Mouse (Mus musculus) cerebellum, adult 2 months (tissue): ENCODE results near the gene Cyren. TPM values are rescaled to one million over a fixed set of nuclear protein-coding genes. Genes with fewer than 3 reads are reported as not detected.

ENCODE experiments used
- DNase-seq, 2 experiments: peaks; one replicate each; pipeline ENCODE4 v3.0.0; 2021
- H3K27ac ChIP-seq: fragments of 200-500 bp; 2 replicates; pipeline ENCODE4 v1.5.1; 2012; ENCODE audit warnings: low read length, control low read depth, inconsistent platforms; ENCODE audit not compliant: insufficient read depth
- H3K27me3 ChIP-seq: fragments of 200-500 bp; 2 replicates; pipeline ENCODE4 v1.6.1; 2012; ENCODE audit warnings: inconsistent platforms, mild to moderate bottlenecking, low read length, moderate library complexity; ENCODE audit not compliant: control insufficient read depth, insufficient read depth
- H3K4me1 ChIP-seq: fragments of 200-500 bp; 2 replicates; pipeline ENCODE4 v1.6.1; 2011; ENCODE audit warnings: low read length; ENCODE audit not compliant: control insufficient read depth, insufficient read depth
- H3K4me3 ChIP-seq: fragments of 200-500 bp; replicated peaks from 2 replicates; pipeline ENCODE3; 2011; ENCODE audit warnings: mild to moderate bottlenecking, low read depth, low read length, control low read depth; ENCODE audit not compliant: insufficient read depth
- CTCF ChIP-seq: fragments of 200-500 bp; IDR thresholded peaks from 2 replicates; pipeline ENCODE4 v1.5.1; 2011; ENCODE audit warnings: low read depth, mild to moderate bottlenecking, control low read depth, low read length, moderate library complexity, borderline replicate concordance; ENCODE audit not compliant: insufficient read depth
- POLR2A ChIP-seq: fragments of 200-500 bp; IDR thresholded peaks from 2 replicates; pipeline ENCODE4 v1.6.1; 2011; ENCODE audit warnings: low read length, control low read depth, borderline replicate concordance; ENCODE audit not compliant: insufficient read depth
- WGBS: fragments of 180-500 bp; shearing (Covaris S2); methylation state at CpG from one replicate; pipeline ENCODE4 v1.1.7; 2018; 5-methylcytosine and 5-hydroxymethylcytosine counted together
- polyA plus RNA-seq: library from polyadenylated mRNA; depleted of rRNA; stranded (reverse); fragments of >200 nt; gene quantifications from 2 replicates; pipeline ENCODE4 v1.2.3, GENCODE M21; 2012; rRNA removed

The Cyren gene
- polyA plus RNA-seq, 1 experiment: 4.9 TPM

DNA sequence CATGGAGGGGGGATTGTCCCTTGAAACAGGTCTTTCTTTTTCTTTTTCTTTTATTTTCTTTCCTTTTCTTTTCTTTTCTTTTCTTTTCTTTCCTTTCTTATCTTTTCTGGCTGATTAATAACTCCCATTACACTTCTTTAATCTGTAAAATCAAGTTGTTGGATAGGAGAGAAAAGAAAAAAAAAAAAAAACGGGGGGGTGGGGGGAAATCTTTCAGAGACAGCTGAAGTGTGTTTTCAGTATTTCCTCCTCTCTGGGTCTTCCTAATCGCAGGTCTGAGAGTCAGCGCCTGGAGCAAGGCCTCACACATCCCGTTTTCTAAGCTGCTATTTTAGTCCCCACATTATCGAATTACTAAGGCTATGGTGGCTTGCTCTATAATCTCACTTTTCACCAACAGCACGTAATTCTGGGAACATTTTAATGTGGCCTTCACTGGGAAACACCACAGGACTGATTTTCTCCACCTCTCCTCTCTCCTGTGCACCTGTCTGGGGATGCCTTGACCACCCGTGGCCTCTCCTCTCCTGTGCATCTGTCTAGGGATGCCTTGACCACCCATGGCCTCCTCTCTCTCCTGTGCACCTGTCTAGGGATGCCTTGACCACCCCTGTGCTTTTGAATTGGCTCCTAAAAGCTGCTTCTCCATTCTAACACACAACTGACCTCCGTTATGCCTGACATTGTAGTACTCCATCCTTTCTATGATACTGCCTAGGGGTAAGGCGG, 13.9 kb downstream of the Cyren start:
- H3K27me3 ChIP-seq: no peaks in the 10 kb centered on the region
- no peak overlapping the region for H3K27ac ChIP-seq
- no peak overlapping the region for H3K4me3 ChIP-seq
- TF ChIP-seq POLR2A (no peak), CTCF (no peak)
- WGBS: 74% methylated on average over 9 of the region's 9 CpGs
- H3K4me1 ChIP-seq: no peaks in the 10 kb centered on the region
- no peak for DNase-seq

DNA sequence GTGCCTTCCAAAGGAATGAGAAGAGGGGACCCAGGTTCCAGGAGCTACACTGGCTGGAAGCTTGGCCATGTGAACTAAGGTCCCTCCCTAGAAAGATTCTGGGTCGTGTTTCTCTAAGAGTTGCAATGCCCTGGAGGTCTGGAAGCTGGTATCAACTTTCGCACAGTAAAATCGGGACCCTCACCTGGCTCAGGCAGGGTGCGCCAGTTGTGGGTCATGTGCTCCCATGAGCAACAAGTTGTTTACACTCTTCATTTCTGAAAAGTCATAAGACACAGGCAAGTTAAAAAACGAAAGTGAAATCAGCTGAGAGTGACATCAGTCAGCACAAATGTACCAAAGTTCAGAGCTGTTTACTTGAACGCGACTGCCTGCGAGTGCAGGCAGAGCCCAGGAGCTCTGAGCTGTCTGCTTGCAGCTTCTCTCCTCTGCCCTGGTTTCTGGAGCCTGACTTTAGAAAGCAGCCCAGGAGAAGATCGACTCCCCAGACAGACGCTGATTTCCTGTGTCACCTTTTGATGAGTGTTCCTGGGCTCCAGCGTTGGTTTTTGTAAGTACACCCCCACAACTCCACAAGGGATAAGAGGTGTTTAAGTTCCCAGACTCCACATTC, 15.0 kb downstream of the Cyren start, which contains the start of gene Tmem140:
TSS of gene Tmem140 (plus strand) at position 356 of the 613 bp plus-strand sequence.
- DNase-seq: no peak
- H3K4me1 ChIP-seq: no peaks in the 10 kb centered on the region
- 66% methylated on average over 11 of the region's 11 CpGs for WGBS
- H3K27me3 ChIP-seq: no peaks in the 10 kb centered on the region
- H3K4me3 ChIP-seq: no peak within 1 kb of the TSS
- H3K27ac ChIP-seq: no peak within 1 kb of the TSS
- TF ChIP-seq CTCF (no peak), POLR2A (no peak)

DNA sequence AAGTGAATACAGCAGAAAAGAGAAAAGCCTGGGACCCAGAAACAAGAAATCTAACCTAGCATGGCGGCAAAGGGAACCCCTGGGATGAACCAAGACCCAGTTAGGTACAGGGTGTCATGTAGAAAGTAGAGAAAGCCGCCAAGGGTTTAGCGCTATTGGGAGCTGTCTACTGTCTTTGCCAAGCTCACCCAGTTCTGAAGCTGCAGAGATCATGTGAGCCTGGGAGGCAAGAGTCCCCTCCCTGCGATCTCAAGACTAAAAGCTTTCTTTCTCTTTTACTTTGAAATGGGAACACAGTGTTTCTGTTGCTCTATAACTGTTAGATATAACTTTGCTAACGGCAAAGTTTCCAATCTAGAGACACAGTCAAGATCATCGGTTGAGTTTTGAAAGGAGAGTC, 15.5 kb downstream of the Cyren start:
- 91% methylated on average over 6 of the region's 6 CpGs for WGBS
- Histone ChIP-seq H3K4me1 (no peaks in the 10 kb centered on the region), H3K27me3 (no peaks in the 10 kb centered on the region), H3K27ac (no peak overlapping the region), H3K4me3 (no peak overlapping the region)
- DNase-seq: no peak
- TF ChIP-seq CTCF: no peak
- TF ChIP-seq POLR2A: no peak

DNA sequence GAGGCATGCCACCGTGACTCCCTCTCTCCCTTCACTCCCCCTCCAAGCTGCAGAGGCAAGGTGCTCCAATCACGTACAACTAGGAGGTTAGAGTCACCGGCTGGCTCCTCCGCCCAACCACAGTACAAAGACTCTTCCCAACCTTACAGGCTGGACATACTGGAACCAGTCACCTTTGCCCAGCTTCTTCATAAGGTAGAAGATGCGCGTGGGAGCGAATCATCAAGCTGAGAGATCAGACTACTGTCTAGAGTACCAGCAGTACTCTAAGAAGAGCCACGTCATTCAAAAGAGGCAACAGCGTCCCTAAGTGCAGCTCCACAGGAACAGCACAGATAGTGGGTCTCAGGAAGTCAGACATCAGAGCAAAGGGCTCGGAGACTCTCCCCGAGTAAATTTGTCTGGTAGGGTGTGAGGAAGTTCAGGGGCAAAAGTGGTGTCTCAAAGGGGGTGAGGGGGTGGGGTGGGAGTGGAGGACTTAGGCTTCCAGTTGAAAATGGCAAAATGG, 16.3 kb downstream of the Cyren start:
- H3K27ac ChIP-seq: no peak overlapping the region
- WGBS: 90% methylated on average over 11 of the region's 11 CpGs
- H3K27me3 ChIP-seq: no peaks in the 10 kb centered on the region
- TF ChIP-seq CTCF (no peak), POLR2A (no peak)
- DNase-seq: no peak
- no peaks in the 10 kb centered on the region for H3K4me1 ChIP-seq
- no peak overlapping the region for H3K4me3 ChIP-seq

DNA sequence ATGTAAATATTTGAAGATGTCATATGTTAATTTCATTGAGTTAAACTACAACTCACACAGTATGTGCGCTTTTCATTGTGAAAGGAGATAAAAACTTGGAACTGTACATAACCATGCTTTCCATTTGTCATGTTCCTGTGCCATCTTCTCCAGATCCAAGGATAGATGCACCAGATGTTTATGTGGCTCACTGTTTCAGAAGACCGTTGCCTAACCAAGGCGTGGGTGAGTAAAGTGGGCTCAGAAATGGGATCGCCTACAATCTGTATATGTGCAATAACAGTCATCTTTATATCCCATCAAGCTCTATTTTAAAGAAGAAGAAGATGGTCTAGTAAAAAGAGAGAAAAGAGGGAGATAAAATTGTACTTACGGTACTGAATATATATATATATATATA, 45.5 kb downstream of the Cyren start:
- DNase-seq: no peak
- no peak for TF ChIP-seq POLR2A
- no peak for TF ChIP-seq CTCF

DNA sequence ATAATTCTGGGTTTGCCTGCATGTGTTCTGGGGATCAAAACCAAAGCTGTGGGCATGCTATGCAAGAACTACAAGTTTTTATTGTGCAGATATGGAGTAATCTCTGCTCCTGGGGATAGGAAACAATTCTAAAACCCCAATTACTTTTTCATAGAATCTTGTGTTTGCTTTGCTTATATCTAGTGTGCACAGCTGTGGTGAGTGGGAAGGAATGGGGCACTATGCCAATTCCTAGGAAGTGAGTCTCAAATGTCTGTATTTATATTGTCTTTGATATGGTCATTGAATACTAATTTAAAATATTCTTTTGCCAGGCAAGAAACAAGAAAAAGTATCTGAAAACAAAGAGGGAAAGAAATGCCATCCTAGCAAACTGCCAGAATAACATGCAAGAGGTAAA, 53.5 kb downstream of the Cyren start:
- no peaks in the 10 kb centered on the region for H3K4me1 ChIP-seq
- no peak overlapping the region for H3K27ac ChIP-seq
- TF ChIP-seq POLR2A: no peak
- no peaks in the 10 kb centered on the region for H3K27me3 ChIP-seq
- no peak overlapping the region for H3K4me3 ChIP-seq
- DNase-seq: no peak

More for the DNA sequence above, 45.5 kb downstream of the Cyren start:
- no peak overlapping the region for H3K4me3 ChIP-seq
- H3K27me3 ChIP-seq: no peaks in the 10 kb centered on the region
- no peaks in the 10 kb centered on the region for H3K4me1 ChIP-seq
- WGBS: 96% methylated on average over 5 of the region's 5 CpGs
- H3K27ac ChIP-seq: no peak overlapping the region

Other genes with a start within 250 kb of the Cyren start
- gene Agbl3, start 97.6 kb downstream of the Cyren start, polyA plus RNA-seq: 15.9 and 16.4 TPM in 2 replicates
- gene Tmem140, start 14.9 kb downstream of the Cyren start, polyA plus RNA-seq: 1.4 and 1.8 TPM in 2 replicates
- gene Wdr91, start 32.8 kb upstream of the Cyren start, polyA plus RNA-seq: 26.7 and 28.0 TPM in 2 replicates
- gene Stra8, start 42.1 kb upstream of the Cyren start, polyA plus RNA-seq: not detected in 2 replicates
- 0.46 and 0.70 TPM in 2 replicates for gene Slc23a4, start 110.3 kb upstream of the Cyren start, polyA plus RNA-seq